Mouse (Mus musculus) kidney, adult 8-10 months (tissue): ENCODE measurements at regions not wholly inside any gene's neighbourhood (a gene's known extent, or its start where the extent isn't known, plus 50 kb on each side); places are given as distances from the start of the nearest gene placed in this dataset.
"Not testable (repeated sequence)": the region's sequence is repeated elsewhere in the genome, so short reads cannot be mapped to it uniquely, and the experiment has no call there.

ENCODE experiments used
- DNase-seq, 2 experiments: peaks; one replicate each; pipeline ENCODE4 v3.0.0; 2022

DNA sequence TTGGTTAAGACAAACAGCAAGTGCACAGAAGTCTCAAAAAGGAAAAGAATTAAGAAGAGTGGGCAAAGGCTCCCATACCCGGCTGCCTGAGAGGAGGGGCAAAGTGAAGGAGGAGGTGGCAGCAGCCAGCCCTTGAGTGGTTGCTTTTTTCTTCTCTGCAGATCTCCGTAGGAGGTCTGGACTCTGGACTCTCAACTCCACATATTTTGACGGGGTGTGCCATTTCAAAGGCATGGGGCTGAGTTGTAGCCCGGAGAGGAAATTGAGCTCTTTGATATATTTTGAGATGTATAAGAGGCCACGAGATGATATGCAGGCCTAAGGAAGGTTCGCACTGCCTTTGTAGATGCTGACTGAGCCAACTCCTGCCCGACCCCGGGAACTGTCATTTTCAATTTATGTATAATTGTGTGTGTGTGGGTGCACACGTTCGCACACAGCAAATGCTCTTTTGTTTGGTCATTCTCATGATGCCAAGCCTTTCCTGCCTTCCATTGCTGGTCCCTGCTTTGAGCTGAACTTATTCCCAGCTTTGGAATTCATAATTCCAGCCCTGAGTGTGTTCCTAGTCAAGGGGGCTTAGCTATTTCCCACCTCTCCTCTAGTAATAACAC lies 56.4 kb downstream of the Cxcr4 start:
- peak; percentile 10 to 29 for DNase-seq

GRCm38 (mm10) chr1:128532632-128533031 lies 59.5 kb downstream of the Cxcr4 start:
- DNase-seq = no peak

- DNase-seq = no peak
Measured at GRCm38 (mm10) chr1:128529808-128530545, 62.1 kb downstream of the Cxcr4 start.

DNA sequence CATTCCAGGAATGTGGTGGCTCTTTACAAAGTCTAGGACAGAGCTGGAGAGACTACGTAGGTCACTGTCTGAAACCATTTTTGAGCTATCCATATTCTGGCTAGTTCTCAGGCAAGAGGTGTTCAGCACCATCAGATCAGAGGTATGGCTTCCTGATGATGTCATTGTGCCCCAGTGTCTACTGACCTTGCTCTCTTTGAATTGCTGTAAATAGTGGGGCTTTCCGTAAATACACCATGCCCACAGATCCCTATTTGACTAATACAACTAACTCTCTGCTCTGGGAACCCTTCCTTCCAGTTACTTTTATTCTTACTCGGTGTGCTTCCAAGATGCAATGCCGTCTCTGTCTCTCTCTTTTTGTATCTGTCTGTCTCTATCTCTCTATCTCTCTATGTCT lies 72.9 kb downstream of the Cxcr4 start:
- no peak for DNase-seq

GRCm38 (mm10) chr1:128518514-128518913 lies 73.6 kb downstream of the Cxcr4 start:
- DNase-seq = no peak

DNA sequence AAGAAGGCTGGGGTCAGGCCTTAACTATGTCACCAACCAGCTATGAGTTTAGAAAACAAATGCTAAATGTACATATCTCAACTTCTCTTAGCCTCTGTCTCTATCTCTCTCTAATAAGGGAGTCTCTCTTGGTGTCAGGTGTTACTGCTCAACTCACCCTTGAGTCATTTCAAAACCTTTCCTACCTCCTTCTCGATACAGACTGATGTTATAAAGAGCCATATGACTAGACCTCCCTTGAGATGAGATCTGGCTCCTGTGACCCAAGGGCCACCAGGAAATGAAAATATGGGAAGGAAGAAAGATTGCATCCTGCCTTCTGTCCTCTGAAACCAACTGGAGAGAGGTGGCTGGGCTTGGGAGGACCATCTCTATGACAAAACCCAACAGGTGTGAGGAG lies 74.7 kb downstream of the Cxcr4 start:
- no peak for DNase-seq

DNA sequence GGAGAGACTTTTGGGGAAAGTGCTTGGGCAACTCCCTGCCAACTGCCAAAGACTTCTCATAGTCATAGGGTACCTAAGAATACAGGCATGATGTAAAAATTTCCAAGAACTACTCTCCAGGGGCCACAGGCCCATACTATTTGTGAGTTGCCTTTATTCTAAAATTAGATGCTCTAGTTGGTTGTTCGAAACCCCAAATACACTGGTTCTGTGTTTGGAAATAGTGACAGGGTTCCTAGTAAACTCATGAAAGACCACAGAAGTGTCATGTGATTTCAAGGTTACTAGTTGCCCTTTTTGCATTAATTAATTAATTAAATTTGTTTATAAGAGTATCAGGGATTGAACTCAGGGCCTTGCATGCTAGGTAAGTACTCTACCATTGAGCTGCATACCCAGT lies 77.8 kb downstream of the Cxcr4 start:
- no peak for DNase-seq

GRCm38 (mm10) chr1:128513911-128514310 lies 78.2 kb downstream of the Cxcr4 start:
- DNase-seq = no peak

DNA sequence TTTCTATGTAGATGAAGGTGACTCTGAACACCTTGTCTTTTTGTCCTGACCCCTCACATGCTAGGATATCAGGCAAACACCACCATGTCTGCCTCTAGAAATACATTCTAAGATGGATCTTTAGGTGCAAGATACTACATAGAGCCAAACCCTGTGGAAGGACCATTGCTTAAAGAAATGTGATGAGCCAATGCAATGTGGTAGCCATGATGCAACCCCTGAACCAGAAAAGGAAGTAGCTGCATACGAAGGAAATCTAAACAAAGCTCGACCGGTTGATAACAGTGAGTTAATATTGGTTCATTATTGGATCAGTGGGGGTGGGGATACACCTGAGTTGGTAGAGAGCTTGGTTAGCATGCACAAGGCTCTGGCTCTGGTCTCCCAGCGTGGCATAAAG lies 78.9 kb downstream of the Cxcr4 start:
- DNase-seq = no peak

- DNase-seq = no peak
Measured at GRCm38 (mm10) chr1:128508816-128509461, 83.2 kb downstream of the Cxcr4 start.

DNA sequence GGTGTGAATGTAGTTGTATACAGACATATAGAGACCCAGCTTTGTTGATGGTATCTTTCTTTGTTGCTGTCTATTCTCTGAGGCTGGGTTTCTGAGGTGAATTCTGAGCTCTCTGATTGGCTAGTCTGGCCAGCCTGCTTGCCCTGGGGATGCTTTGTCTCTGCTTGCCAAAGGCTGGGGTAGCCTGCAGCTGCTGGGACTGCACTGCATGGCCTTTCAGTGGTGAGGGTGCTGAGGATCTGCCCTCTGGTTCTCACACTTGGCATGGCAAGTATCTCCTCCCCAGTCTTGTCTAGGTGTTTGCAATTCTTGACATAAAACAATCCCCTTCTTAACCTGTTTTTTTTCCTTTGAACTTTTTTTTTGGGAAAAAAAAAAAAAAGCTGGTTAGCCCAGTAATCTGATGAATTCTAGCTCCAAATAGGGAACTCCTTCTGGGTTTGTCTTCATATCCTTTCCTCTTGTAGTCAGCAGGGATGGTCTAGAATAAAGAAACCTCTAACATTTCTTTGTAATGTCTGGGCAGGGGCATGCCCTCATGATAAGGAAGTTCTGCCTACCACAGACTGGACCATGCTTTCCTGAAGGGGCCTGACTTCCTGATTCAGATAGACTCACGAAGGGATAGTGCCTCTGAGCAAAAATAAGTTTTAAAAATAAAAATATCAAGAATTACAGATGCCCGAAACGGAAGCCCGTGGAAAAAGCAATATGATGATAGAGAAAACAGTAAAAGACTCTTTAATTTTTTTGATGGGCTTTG lies 85.4 kb downstream of the Cxcr4 start:
- DNase-seq = no peak

GRCm38 (mm10) chr1:128504371-128504770 lies 87.2 kb upstream of the Dars start:
- no peak for DNase-seq

DNA sequence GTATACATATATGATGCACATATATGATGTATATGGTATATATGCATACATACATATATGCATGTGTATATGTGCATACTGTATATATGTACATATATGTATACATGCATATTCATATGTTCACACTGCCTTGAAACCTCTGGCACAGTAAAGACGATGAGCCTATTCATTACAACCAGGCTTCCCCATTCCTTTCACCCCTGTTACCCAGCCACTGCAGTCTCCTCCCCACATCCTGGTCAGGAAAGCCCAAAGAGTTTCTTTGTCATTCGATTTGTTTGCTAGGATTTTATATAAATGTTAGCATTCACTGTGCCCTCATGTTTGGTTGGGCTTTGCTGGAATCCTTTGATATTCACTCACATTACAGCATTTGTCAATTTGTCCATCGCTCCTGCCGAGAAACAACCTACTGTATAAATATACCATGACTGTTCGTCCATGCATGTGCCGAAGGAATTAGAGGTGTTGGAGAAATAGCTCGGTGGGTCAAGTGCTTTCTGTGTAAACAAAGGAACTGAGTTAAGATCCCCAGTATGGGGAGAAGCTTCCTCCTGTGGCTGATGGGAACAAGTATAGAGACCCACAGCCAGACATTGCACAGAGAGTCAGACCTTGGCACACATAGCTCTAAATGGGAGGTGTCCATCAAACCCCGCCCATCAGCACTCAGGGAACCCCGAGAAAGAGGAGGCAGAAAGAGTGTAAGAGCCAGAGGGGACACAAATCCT lies 81.0 kb upstream of the Dars start:
- no peak for DNase-seq

DNA sequence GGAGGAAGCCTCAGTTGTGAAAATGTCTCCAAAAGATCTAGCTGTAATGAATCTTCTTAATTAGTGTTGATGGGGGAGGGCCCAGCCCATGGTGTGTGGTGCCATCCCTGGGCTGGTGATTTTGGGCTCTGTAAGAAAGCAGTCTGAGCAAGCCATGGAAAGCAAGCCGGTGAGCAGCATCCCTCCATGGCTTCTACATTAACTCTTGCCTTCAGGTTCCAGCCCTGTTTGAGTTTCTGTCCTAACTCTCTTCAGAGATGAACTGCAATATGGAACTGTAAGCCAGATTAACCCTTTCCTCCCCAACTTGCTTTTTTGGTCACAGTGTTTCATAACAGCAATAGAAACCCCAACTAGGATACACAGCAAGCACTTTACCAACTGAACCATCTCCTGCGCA lies 75.1 kb upstream of the Dars start:
- DNase-seq = no peak

GRCm38 (mm10) chr1:128487181-128487580 lies 70.0 kb upstream of the Dars start:
- DNase-seq = not testable (repeated sequence)

DNA sequence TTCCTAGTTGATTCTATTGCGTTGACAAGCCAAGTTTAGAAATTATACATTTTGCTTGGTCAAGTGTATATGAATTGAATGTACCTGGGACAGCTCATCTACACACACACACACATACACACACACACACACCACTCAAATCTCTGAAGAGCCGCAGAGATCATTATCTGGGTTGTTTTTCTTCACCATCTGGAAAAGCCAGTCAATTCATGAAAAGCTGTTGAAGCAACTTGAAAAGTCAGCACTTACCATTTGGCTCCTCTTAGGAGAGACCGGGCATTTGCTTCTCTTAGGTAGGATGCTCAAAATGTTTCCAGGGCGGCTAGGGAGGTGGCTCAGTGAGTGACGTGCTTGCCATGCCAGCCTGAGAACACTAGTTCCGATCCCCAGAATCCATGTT lies 61.2 kb upstream of the Dars start:
- DNase-seq = no peak

DNA sequence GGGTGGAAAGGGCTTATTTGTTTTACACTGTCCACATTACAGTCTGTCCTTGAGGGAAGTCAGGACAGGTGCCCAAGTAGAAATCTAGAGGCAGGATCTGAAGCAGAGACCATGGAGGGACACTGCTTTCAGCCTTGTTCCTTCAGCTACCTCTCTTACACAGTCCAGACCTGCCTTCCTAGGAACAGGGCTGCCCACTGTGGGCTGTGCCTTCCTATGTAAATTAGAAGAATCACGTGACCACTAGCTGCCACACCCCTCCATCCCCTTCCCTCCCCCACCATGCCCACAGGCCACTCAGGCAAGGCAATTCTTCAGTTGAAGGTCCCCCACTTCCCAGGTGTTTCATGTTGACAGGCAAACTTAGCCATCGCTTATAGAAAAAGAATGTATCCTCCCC lies 60.5 kb upstream of the Dars start:
- no peak for DNase-seq

- DNase-seq = no peak
Measured at GRCm38 (mm10) chr1:128472713-128473230, 55.6 kb upstream of the Dars start.

- DNase-seq = peak in 1 of 2 experiments; percentile 17
Measured at GRCm38 (mm10) chr1:128472022-128472712, 55.0 kb upstream of the Dars start.

- no peak for DNase-seq
Measured at GRCm38 (mm10) chr1:128470786-128471185, 53.6 kb upstream of the Dars start.

DNA sequence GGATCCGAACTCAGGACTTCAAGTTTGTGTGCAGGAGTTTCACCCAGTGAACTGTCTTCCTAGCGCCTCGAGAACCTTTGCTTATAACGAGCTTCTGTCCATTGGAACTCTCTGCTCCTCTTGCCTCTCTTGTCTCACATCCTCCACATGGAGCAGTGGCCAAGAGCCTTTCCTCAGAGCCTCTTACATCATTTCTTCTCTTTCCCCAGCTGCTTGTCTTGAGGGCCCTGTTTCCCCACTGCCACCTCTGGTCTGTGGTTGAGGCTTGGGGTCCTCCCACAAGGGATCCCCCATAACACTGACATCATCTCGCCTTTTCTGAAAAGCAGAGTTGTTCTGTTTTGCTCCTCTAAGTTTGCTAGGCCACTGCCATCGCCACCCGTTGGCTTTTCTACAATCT lies 51.9 kb upstream of the Dars start:
- DNase-seq = no peak
